Mouse (Mus musculus) small intestine, adult 2 months (tissue): ENCODE data around the gene Taok3. TPM values are rescaled to one million over a fixed set of nuclear protein-coding genes. Genes with fewer than 3 reads are reported as not detected.
"Not testable (repeated sequence)": the region's sequence is repeated elsewhere in the genome, so short reads cannot be mapped to it uniquely, and the experiment has no call there.

ENCODE experiments used
- H3K27ac ChIP-seq: fragments of 200-500 bp; 2 replicates; pipeline ENCODE4 v1.5.1; 2012; ENCODE audit warnings: low read depth, low read length, control low read depth, inconsistent platforms; ENCODE audit not compliant: insufficient read depth
- H3K27me3 ChIP-seq: fragments of 200-500 bp; 2 replicates; pipeline ENCODE4 v1.6.1; 2012; ENCODE audit warnings: mild to moderate bottlenecking, moderate library complexity, low read length, inconsistent platforms; ENCODE audit not compliant: control insufficient read depth, insufficient read depth
- H3K36me3 ChIP-seq: fragments of 200-500 bp; 2 replicates; pipeline ENCODE4 v1.6.1; 2012; ENCODE audit warnings: mild to moderate bottlenecking, low read length, control low read depth, inconsistent platforms; ENCODE audit not compliant: control insufficient read depth, insufficient read depth
- H3K4me1 ChIP-seq: fragments of 200-500 bp; 2 replicates; pipeline ENCODE4 v1.6.1; 2012; ENCODE audit warnings: low read length, inconsistent platforms, mixed read lengths; ENCODE audit not compliant: control insufficient read depth, insufficient read depth, insufficient read length
- H3K4me3 ChIP-seq: fragments of 200-500 bp; 2 replicates; pipeline ENCODE4 v1.5.1; 2012; ENCODE audit warnings: low read depth, mild to moderate bottlenecking, control low read depth, inconsistent platforms, low read length, moderate library complexity
- CTCF ChIP-seq: fragments of 200-500 bp; IDR thresholded peaks from 2 replicates; pipeline ENCODE4 v1.5.1; 2012; ENCODE audit warnings: low read depth, mild to moderate bottlenecking, control low read depth, inconsistent platforms, low read length, moderate library complexity, mixed read lengths; ENCODE audit not compliant: insufficient replicate concordance, insufficient read length; ENCODE audit errors: extremely low read depth
- POLR2A ChIP-seq: fragments of 200-500 bp; IDR thresholded peaks from 2 replicates; pipeline ENCODE4 v1.6.1; 2012; ENCODE audit warnings: low read depth, mild to moderate bottlenecking, control low read depth, inconsistent platforms, low read length, moderate library complexity
- WGBS: fragments of 180-500 bp; shearing (Covaris S2); methylation state at CpG from one replicate; pipeline ENCODE4 v1.1.7; 2018; 5-methylcytosine and 5-hydroxymethylcytosine counted together
- polyA plus RNA-seq: library from polyadenylated mRNA; depleted of rRNA; stranded (reverse); fragments of >200 nt; gene quantifications from 2 replicates; pipeline ENCODE4 v1.2.3, GENCODE M21; 2012

Gene Taok3
- polyA plus RNA-seq, 1 experiment, result 32.0 TPM

DNA sequence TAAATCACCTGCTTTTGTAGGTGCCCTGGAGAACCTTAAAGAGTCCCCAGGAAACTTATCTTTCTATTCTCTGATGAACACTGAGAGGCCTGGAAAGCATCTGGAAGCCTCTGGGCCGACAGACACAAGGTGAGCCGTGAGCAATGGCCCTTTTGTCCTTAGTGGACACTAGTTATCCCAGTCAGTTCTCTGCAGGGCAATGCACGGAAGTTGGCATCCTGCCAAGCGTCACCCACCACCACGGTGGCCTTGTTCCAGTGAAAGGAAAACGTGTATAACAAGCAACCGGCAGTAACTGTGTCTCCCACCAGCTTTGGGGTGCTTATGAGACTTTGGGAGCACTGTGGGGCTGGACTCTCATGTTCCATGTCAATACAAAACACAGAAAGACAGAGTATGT, 164.8 kb downstream of the Taok3 start:
- H3K36me3 ChIP-seq, result peaks cover 5% of the 10 kb centered on the region
- peaks cover 16% of the 10 kb centered on the region; the same call in 1 of the 2 replicates for H3K4me1 ChIP-seq
- H3K27ac ChIP-seq, result no peak overlapping the region
- no peak overlapping the region for H3K4me3 ChIP-seq
- TF ChIP-seq CTCF (no peak), POLR2A (no peak)
- H3K27me3 ChIP-seq, result no peaks in the 10 kb centered on the region
- WGBS, result 47% methylated on average over 7 of the region's 7 CpGs

DNA sequence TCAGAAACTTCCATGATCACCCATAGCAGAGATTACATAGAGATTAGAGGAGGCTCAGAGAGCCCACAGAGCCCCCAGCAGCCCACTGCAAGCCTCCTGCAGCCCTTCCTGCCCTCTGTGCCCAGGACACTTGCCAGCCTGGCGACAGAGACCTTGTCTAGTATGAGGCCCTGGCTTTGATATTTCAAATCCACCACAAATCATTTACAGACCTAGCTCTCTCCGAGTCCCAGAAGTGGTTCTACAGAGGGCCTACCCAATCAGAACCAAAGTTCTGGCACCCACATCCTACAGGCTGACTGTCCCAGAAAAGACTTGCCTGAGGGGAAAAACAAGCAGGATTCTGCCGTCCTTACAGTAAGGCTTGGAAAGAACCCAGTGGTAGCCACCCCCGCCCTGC, 165.3 kb downstream of the Taok3 start:
- peaks cover 5% of the 10 kb centered on the region for H3K36me3 ChIP-seq
- 72% methylated on average over 4 of the region's 4 CpGs for WGBS

DNA sequence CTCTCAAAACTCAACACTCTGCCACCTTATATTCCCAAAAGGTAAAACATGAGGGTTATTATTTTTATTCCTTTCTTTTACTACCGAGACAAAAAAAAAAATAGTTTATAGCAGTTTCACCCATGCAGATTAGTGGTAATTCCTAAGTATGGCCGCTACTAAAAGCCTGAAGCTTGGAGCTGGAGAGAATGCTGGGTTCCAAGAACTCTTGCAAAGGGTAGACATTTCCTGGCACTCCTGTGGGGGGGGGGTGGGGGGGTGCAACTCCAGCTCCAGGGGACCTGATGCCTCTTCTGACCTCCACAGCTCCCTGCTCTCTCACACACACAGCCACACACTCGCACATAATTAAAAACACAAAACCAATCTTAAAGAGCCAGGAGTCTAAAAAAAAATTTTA, 166.4 kb downstream of the Taok3 start:
- 30% methylated on average over 3 of the region's 3 CpGs for WGBS
- Histone ChIP-seq H3K4me3 (peak overlapping the region; percentile 97), H3K27ac (no peak overlapping the region)

More for the DNA sequence above, 165.3 kb downstream of the Taok3 start:
- TF ChIP-seq CTCF, result no peak
- TF ChIP-seq POLR2A, result no peak
- Histone ChIP-seq H3K4me3 (no peak overlapping the region), H3K27me3 (no peaks in the 10 kb centered on the region), H3K27ac (no peak overlapping the region), H3K4me1 (peaks cover 11% of the 10 kb centered on the region; the same call in 1 of the 2 replicates)

DNA sequence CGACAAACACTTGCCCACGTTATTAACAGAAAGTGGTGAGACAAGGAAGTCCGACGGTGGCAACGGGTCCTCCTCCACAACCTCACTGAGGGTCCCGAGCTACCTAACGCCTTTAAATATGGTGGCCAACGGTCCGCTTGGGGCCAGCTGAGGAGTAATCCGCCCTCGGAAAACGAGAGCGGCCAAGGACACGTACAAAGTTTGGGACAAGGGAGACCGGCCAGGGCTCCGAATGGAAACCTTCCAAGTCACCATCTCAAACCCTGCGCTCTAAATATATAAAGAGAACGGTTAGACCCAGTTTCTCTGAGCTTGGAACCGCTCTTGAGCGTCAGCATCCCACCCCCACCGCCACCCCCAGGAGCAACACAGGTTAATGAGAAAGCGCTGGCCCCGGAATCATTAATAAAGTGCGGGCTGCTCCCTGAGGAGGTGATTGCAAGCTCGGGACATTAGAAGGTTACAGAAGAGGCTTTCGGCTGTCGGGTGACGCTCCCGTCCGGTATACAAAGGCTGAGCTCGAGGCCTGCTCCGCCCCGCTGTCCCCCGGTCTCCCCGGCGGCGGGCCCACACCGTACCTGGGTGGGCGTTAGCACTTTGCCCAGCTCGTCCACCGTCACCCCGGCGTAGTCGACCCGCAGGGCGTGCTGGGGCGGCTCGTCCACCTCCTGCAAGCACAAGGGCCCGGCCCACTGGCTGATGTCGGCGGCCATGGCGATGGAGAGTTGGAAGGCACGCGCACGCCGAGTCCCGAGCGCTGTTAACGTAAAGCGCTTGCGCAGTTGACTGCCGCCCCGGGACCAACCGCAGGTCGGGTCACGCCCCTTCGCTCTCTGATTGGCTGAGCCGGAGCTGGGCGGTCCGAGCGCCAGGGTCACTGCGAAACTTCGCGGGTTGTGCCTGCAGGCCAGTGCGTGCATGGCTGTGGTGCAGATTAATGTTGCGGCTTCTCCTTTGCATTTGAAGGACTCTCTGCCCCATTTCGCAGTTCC, 167.2 kb downstream of the Taok3 start, which contains the start of gene Pebp1:
TSS of gene Pebp1 (minus strand) at position 795 of the 992 bp plus-strand sequence.
- Histone ChIP-seq H3K27ac (no peak within 1 kb of the TSS), H3K27me3 (no peaks in the 10 kb centered on the region), H3K4me1 (peaks cover 7% of the 10 kb centered on the region; the same call in 1 of the 2 replicates), H3K36me3 (peaks cover 5% of the 10 kb centered on the region), H3K4me3 (peak within 1 kb of the TSS; percentile 97)
- under 1% methylated on average over 77 of the region's 77 CpGs for WGBS
- 0 out of 2 replicates have a peak, but pooled peaks have one; percentile 3 for TF ChIP-seq POLR2A
- TF ChIP-seq CTCF, result no peak

More for the DNA sequence above, 166.4 kb downstream of the Taok3 start:
- H3K27me3 ChIP-seq, result no peaks in the 10 kb centered on the region
- peaks cover 7% of the 10 kb centered on the region; the same call in 1 of the 2 replicates for H3K4me1 ChIP-seq
- peaks cover 5% of the 10 kb centered on the region for H3K36me3 ChIP-seq
- TF ChIP-seq POLR2A (no peak), CTCF (no peak)

DNA sequence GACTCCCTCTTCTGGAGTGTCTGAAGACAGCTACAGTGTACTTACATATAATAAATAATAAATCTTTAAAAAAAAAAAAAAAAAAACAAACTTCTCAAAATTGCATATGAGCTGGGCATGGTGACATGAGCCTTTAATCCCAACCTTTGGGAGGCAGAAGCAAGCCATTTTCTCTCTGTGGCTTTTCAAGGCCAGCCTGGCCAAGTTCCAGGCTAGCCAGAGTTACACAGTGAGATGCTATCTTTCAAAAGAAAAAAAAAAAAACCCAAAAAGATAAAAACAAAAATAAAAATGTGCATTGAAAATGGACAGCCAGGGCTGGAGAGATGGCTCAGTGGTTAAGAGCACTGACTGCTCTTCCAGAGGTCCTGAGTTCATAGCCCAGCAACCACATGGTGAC, 169.7 kb downstream of the Taok3 start:
- H3K27ac ChIP-seq, result no peak overlapping the region
- no peaks in the 10 kb centered on the region for H3K27me3 ChIP-seq
- H3K36me3 ChIP-seq, result no peaks in the 10 kb centered on the region
- TF ChIP-seq CTCF, result no peak
- H3K4me1 ChIP-seq, result peaks cover 7% of the 10 kb centered on the region; the same call in 1 of the 2 replicates
- H3K4me3 ChIP-seq, result no peak overlapping the region

DNA sequence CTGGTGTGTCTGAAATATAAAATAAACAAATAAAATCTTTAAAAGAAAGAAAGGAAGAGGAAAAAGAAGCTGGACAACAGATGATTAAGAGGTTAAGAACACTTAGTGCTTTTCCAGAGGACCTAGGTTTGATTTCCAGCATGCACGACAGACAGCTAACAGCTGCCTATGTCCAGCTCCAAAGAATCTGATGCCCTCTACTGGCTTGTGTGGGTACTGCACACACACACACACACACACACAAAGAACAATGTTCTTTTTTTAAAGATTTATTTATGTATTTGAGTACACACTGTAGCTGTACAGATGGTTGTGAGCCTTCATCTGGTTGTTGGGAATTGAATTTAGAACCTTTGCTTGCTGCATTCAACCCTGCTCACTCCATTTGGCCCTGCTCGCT, 170.2 kb downstream of the Taok3 start:
- H3K36me3 ChIP-seq, result no peaks in the 10 kb centered on the region
- 92% methylated on average over 2 of the region's 2 CpGs for whole genome bisulfite sequencing
- no peak overlapping the region for H3K27ac ChIP-seq
- peaks cover 7% of the 10 kb centered on the region; the same call in 1 of the 2 replicates for H3K4me1 ChIP-seq
- TF ChIP-seq CTCF (no peak), POLR2A (no peak)
- H3K27me3 ChIP-seq, result no peaks in the 10 kb centered on the region
- no peak overlapping the region for H3K4me3 ChIP-seq

DNA sequence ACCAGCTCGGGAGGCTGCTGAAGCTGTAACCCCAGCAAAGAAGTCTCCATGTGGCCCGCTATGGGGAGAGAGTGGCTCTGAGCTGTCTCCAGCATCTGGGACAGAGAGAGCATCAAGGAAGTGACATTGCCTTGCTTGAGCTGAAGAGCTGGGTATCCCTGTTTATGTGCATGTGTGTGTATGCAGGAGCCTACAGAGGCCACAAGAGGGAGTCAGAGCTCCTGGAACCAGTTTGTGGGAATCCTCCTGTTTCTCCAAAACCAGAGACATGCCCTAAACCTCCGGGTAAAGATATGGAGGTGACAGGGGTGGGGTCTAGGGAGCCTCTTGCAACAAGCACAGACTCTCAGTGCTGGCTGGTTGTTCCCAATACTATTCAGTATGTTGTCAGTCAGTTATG, 171.4 kb downstream of the Taok3 start:
- TF ChIP-seq POLR2A (no peak), CTCF (no peak)
- H3K4me3 ChIP-seq, result no peak overlapping the region
- no peaks in the 10 kb centered on the region for H3K36me3 ChIP-seq
- no peaks in the 10 kb centered on the region for H3K27me3 ChIP-seq
- H3K4me1 ChIP-seq, result peaks cover 5% of the 10 kb centered on the region; the same call in 1 of the 2 replicates
- WGBS, result 88% methylated on average over 3 of the region's 3 CpGs
- no peak overlapping the region for H3K27ac ChIP-seq

DNA sequence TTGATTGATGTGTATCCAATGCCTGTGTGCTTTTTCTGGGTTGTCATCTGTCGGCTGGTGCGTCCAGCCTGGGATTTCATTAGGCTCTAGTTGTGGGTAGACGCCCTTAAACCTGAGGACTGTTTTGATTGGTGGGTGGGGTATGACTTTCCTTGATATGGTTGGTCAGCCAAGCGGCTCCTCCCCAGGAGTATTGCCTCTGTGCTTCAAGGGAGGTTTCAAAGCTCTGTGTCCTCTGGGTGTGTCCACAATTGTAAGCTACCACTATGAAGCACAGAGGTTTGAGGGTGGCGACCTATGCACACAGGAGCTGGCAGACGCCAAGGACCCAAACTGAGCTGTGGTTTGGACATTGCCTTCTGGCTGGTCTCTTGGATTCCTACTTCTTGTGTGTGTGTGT, 172.6 kb downstream of the Taok3 start:
- Histone ChIP-seq H3K27me3 (no peaks in the 10 kb centered on the region), H3K27ac (no peak overlapping the region)
- TF ChIP-seq POLR2A (no peak), CTCF (no peak)

DNA sequence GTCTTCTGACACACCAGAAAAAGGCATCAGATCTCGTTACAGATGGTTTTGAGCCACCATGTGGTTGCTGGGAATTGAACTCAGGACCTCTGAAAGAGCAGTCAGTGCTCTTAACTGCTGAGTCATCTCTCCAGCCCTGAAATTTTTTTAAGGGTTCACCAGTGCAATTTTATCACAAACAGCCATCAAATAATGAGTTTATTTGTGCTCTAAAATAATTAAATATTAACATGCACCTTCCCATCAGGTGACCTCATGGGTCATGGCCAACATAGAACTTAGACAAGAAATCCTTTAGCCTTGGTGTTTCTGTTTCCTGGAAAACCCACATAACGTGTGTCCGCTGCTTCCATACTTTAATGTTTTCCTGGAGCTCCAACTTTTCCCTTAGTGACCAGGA, 173.8 kb downstream of the Taok3 start:
- not testable (repeated sequence) for H3K27me3 ChIP-seq, H3K27ac ChIP-seq, H3K36me3 ChIP-seq, H3K4me1 ChIP-seq, H3K4me3 ChIP-seq
- 83% methylated on average over 3 of the region's 3 CpGs for WGBS

More for the DNA sequence above, 172.6 kb downstream of the Taok3 start:
- H3K4me1 ChIP-seq, result peaks cover 5% of the 10 kb centered on the region; the same call in 1 of the 2 replicates
- no peak overlapping the region for H3K4me3 ChIP-seq
- H3K36me3 ChIP-seq, result no peaks in the 10 kb centered on the region
- WGBS, result 39% methylated on average over 6 of the region's 6 CpGs
